Mouse (Mus musculus): ENCODE data around the gene Mtnr1a. TPM values are rescaled to one million over a fixed set of nuclear protein-coding genes. Genes with fewer than 3 reads are reported as not detected.

Mtnr1a gene
- polyA plus RNA-seq, 1 experiment from 2014 or later: 0.18 TPM

DNA sequence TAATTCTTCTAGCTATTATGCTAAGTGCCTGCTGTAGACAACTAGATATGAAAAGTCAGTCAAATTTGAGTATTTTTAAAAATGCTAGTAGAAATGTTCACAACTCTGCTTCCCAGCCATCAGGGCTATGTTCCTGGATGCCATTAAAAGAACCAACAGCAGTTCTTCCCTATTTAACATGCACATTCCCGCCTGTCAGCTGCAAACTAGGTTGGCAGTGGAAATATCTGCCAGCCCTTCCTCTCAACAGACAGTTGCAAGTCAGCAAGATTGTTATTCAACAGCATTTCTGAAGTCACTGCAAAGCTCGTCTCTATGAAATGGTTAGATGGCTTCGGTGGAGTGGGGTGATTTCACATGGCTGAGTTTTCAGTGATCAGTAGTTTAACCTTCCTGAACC lies 48.7 kb downstream of the Mtnr1a start:
- Histone ChIP-seq H3K27ac (ENCODE audit: low read depth, low read length) (no peak overlapping the region), H3K4me3 (ENCODE audit: low read depth, low read length) (no peak overlapping the region), H3K27me3 (replicated peaks; ENCODE audit: control insufficient read depth, insufficient read depth, low read length) (no peaks in the 10 kb centered on the region), H3K9ac (ENCODE audit: low read depth, low read length) (no peak overlapping the region), H3K4me1 (replicated peaks; ENCODE audit: control insufficient read depth, insufficient read depth, low read length) (no peaks in the 10 kb centered on the region), H3K4me2 (replicated peaks; ENCODE audit: low read depth) (no peak overlapping the region), H3K9me3 (ENCODE audit: control insufficient read depth) (no peaks in the 10 kb centered on the region), H3K36me3 (ENCODE audit: control insufficient read depth, insufficient read depth) (no peaks in the 10 kb centered on the region)
- WGBS: 83% methylated on average over 3 of the region's 3 CpGs
- no peak for TF ChIP-seq CTCF (IDR thresholded peaks at IDR 0.05; ENCODE audit: low read depth)
- no peak for ATAC-seq

DNA sequence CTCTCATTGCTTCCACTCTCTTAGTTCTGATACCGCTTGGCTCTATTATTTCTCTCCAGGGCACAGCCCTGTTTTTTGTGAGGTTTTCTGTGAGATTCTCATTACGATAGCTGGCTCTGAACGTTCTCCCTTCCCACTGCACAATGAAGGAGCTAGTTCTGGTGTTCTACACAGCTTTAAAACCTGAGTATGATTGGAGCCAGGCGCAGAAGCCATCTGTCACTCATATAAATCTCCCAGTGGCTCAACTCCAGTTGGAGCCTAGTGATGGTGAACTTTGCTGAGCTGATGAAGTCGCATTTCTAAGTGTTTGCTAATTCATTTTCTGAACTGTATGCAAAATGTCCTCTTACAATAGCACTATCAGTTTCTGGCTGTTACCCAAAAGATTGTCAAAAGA lies 56.7 kb downstream of the Mtnr1a start:
- Histone ChIP-seq H3K4me1 (replicated peaks; ENCODE audit: control insufficient read depth, insufficient read depth, low read length) (no peaks in the 10 kb centered on the region), H3K4me2 (replicated peaks; ENCODE audit: low read depth) (no peak overlapping the region), H3K27me3 (replicated peaks; ENCODE audit: control insufficient read depth, insufficient read depth, low read length) (no peaks in the 10 kb centered on the region), H3K9ac (ENCODE audit: low read depth, low read length) (no peak overlapping the region), H3K9me3 (ENCODE audit: control insufficient read depth) (no peaks in the 10 kb centered on the region), H3K4me3 (ENCODE audit: low read depth, low read length) (no peak overlapping the region), H3K36me3 (ENCODE audit: control insufficient read depth, insufficient read depth) (no peaks in the 10 kb centered on the region), H3K27ac (ENCODE audit: low read depth, low read length) (no peak overlapping the region)
- TF ChIP-seq CTCF (IDR thresholded peaks at IDR 0.05; ENCODE audit: low read depth): no peak
- no peak for ATAC-seq
- 67% methylated on average over 5 of the region's 5 CpGs for WGBS

Other genes with a start within 250 kb of the Mtnr1a start
- 10.4 and 10.7 TPM in 2 replicates for gene Fat1, start 133.7 kb upstream of the Mtnr1a start, polyA plus RNA-seq (2015; fragmentation: Nextera tagmentation; extraction: Ambion mirVana)
- not detected in 2 replicates for gene F11, start 192.9 kb downstream of the Mtnr1a start, polyA plus RNA-seq (2015; fragmentation: Nextera tagmentation; extraction: Ambion mirVana)
- gene Klkb1, start 225.7 kb downstream of the Mtnr1a start, polyA plus RNA-seq (2015; fragmentation: Nextera tagmentation; extraction: Ambion mirVana): not detected in 2 replicates
- gene Gm45753, start 239.3 kb downstream of the Mtnr1a start, polyA plus RNA-seq (2015; fragmentation: Nextera tagmentation; extraction: Ambion mirVana): not detected in 2 replicates

Measured in intestine, postnatal 0 days (tissue).